Mouse (Mus musculus) activated CD4-positive, CD25-positive, alpha-beta regulatory T cell, adult 4 months (primary cell): ENCODE results near the gene Epha4. TPM values are rescaled to one million over a fixed set of nuclear protein-coding genes. Genes with fewer than 3 reads are reported as not detected.

Experiments
- ATAC-seq: one replicate; pipeline ENCODE4 v1.8.0; 2017
- polyA plus RNA-seq, 2 experiments: library from polyadenylated mRNA; unstranded; fragments of 100-300 nt; shearing (Covaris generic); gene quantifications; one replicate each; pipeline ENCODE4 v1.2.1; 2017

The Epha4 gene
- polyA plus RNA-seq, 2 experiments from 2014 or later, result 0.12 TPM; not detected in 1

DNA sequence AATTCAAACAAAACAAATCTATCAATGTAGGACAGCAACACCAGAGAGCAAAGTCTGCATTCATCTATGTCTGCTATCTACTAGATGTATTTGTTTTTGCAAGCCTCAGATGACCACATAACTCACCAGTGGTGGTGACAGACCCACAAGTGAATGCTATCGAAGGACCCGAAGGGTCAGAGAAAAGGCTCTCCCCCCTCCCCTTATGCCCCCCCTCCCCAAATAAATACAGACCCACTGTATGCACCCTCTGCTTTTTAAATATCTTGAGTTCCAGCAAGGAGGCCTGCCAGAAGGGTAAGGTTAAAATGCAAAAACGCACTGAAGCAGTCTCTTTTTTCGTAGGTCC, 2.9 kb downstream of the Epha4 start:
- no peak for ATAC-seq

GRCm38 (mm10) chr1:77511372-77512058, 3.4 kb downstream of the Epha4 start:
- no peak for ATAC-seq

DNA sequence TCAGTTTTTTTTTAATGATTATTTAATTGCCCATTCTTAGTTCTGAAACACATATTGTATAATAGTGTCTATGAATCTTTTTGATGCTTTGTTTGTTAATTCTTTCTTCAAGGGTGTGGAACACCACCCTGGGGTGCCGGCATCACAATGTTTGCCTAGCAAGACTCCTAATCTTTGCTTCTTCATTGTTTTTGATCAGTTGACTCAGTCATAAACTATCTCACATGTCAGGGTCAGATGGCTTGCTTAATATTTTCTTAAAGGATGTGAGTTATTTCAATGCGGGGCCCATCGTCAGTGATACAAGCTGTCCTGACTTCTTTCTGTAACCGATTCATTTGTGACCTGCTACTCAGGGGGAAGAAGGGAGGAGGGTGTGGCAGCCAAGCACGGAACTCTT, 4.3 kb downstream of the Epha4 start:
- no peak for ATAC-seq

DNA sequence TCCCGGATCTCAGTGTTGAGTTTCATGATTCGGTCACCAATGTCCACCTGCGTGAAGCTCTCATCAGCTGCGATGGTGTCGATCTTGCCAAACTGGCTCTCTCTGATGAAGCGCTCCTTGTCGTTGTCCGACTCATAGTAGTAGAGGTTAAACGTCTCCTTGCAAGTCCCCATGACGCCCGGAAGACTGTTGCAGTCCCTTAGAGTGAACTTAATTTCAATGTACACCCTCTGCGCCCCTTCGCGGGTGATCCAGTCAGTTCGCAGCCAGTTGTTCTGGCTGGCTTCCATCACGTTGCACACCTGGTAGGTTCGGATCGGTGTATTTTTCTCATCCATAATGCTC, 8.1 kb downstream of the Epha4 start:
- ATAC-seq, result no peak

- ATAC-seq, result no peak
These were observed 8.6 kb downstream of the Epha4 start for GRCm38 (mm10) chr1:77506038-77506855.

DNA sequence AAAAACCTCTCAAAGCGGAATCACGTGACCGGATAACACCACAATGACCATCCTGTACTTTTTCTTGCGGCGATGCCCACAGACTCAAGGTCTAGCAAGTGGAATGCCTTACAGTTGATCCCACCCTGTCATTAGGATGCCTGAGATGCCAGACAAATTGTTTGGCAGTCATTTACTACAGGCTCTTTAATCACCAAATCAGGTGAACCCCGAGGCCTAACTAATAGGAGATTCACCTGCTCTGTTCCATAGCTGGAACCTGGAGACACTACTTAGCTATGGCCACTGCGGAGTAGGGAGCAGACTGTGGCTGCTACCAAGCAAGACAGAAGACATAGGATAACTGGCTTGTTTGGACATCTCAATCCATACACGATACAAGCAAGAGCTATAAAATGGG, 9.6 kb downstream of the Epha4 start:
- ATAC-seq, result no peak

- no peak for ATAC-seq
These were observed 10.1 kb downstream of the Epha4 start for GRCm38 (mm10) chr1:77504813-77505212.

DNA sequence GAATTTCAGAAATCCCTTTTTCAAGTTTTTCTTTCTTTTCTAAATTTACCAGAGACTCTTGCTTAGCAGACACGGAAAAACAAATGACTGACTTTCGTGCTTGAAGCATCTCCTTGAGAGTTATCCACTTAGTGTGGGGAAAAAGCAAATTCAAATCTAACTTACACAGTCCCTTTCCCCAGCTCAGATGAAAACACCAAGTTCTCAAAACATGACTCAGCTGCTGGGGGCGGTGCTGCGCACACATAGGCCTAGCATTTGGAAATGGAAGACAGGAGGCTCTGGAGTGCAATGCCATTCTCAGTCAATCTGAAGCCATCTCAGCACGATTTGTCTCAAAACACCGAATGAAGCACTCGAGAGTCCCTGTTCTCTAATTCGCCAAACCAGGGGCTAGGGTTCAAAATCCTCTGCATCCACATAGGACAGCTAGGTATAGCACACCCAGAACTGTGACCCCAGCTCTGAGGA, 11.1 kb downstream of the Epha4 start:
- ATAC-seq, result no peak

DNA sequence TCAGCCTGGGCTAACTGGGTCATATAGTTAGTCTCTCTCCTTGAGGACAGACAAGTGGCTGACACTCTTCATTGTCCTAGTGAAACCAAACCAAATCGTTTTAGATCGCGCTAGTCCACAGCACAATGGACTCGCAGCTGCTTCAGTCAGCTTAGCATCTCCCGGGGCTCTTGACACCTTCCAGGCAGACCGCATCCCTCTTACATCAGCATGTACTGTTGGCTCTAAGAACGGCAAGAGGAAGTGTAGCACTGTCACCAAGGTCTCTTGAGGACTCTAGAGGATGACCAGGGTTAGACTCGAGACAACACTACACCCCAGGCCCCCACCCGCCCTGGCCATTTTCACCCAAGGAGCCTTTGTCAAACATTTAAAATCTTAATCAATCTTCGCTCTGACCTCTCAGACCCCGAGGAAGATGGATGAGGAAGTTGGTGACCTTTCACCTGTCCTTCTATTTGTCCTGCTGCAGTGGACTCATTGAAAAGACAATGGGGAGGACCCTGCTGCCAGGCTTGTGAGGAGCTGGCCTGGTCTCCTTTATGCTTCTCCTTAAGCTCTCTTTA, 12.3 kb downstream of the Epha4 start:
- ATAC-seq, result no peak

DNA sequence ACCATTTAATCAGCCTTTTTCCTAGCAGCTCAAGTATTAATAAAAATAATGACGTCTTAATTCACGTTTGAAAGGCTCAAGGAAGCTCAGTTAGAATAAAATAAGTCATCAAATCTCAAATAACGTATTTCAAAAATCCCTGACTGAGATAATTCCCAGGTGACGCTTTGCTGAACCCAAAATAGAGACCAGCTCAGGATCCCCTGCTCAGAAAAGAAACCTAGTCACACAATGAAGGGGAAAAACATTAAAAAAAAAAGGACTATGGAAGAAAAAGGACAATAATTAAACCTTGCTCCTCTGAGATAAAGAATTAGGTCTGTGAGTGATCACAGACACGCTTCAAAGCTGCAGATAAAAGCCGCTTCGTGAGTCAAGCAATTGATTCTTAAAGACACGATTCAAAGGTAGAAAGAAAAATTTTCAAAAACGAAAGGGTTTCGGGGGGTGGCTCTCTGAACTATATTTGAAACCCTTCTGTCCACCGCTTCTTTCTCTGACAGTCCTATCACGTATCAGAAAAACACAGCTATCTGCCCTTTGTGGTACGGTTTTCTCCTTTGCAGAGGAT, 13.4 kb downstream of the Epha4 start:
- ATAC-seq, result no peak

DNA sequence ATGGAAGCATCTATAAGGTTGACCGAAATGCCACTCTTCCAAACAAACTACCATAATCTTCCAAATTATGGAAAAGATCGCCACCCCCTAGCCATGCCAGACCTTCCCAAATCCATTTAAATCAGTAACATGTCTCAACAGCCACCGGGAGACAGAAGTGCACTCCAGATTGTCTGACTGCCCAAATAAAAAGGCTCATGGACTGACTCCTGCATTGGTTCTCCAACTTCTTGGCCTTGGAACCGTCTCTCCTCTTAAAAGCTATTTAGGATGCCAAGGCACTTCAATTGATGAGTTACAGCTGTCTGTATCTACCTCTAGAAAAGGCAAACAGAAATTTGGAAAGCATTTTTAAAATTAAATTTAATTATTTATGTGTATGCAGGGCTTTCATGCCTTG, 17.4 kb downstream of the Epha4 start:
- ATAC-seq, result no peak

- no peak for ATAC-seq
These were observed 18.3 kb downstream of the Epha4 start for GRCm38 (mm10) chr1:77496468-77497181.

DNA sequence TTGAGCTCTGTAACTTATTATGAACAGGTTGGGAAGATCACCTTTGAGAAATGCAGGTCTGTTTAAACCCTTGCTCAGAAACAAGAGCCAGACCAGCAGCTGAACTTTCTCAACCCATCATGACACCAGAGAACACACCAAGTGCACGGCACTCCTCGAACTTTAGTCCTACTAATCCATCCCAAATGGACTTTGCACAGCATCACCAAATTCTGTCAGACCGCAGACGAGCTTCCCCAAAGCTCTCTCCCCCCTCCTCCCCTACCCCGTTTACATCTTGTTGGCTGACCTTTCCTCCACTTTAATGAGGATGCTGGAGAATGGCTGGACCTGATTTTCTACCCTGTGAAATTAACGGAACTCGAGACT, 19.1 kb downstream of the Epha4 start:
- ATAC-seq, result no peak

GRCm38 (mm10) chr1:77495030-77495789, 19.7 kb downstream of the Epha4 start:
- ATAC-seq, result no peak

- ATAC-seq, result no peak
These were observed 20.9 kb downstream of the Epha4 start for GRCm38 (mm10) chr1:77493841-77494635.

DNA sequence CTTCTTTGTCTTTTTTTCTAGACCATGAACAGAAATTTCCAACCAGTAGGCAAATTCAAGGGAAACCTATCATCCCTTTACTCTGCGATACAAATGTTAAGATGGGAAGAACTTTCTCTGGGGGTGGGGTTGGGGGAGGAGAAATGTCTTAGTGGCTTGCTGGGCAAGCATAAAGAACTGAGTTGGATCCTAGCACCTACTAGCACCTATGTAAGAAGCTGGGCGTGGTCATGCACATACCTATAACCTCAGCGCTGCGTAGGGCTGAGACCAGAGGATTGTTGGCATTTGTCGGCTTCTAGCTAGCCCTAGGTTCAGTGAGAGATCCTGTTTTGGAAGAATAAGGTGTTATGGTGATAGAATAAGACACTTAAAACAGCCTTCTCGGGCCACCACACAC, 24.7 kb downstream of the Epha4 start:
- ATAC-seq, result no peak

DNA sequence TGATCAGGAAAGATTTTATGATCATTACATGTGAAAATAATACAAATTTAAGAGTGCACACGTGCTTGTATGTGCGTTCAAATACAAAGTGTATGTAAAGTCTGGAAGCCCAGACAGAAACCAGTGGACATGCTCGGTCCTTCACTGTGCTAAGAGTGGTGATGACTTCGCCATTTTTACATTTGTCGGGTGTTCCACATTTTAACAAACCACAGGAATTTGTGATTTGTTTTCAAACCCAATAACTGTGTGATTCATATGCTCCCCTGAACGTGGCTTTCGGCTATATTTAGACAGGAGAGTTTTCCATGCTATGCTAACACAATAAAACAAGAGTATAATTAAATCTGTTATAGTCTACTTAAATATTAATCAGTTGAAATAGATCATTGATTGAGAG, 25.5 kb downstream of the Epha4 start:
- no peak for ATAC-seq

DNA sequence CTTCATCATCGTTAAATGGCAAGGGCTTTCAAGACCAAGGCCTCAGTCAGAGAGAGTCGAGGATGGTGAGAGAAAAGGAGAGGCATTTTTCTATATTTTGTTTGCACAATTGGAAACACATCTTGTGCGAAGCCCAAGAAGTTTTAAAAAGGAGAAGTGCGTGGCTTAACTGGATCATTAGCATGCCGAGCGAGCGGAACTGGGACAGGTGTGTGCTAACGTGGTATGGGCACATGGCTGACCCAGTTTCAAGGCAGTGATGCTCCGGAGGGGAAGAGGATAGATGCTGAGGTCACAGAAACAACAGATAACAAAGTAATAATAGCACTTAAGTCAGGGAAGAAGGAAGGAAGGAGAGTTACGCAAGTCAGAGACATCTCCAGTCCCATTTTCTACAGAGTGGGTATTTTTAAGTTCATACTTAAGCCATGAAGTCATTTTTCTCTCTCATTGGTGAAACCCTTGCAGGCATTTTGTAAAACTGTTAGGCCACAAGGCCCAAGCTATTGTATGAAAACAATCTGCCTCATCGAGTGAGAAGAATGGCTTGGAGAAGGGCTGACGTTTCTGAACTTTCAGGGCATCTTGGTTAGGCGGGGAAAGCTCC, 26.9 kb downstream of the Epha4 start:
- no peak for ATAC-seq

DNA sequence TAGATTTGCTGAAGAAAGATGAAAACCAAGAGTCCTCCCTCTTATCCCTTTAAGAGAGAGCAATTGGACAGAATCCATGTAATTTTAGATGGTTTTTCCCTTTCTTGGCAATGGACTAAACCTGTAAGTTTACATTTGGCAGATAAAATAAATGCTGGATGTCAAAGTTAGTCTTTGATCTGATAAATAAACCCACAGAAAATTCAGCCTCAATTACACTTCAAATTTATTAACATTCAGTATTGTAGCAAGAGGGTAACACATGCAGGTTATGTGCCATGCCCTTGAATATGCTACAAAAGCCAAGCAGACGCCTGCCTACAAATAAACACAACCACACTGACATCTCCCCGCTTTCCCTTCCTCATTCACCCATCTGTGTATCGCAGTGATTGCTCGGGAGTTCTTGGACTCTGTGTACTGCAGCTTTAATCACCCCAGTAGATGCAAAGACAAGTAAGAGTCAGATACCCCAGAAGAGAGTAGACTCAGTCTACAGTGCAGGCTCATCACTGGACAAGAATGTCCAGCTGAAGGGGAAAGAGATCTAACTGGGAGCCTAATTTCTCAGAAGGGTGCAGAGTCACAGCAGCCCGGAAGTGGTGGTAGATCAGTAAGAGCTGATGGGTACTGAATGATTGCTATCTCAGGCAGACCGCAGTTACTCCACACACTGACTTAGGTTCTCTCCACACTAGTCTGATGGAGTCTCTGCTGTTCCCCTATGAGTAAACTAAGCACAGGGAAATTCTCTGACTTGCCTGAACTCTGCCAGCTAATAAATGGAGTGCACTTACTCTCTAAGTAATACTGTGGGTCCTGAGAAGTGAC, 29.9 kb downstream of the Epha4 start:
- no peak for ATAC-seq

DNA sequence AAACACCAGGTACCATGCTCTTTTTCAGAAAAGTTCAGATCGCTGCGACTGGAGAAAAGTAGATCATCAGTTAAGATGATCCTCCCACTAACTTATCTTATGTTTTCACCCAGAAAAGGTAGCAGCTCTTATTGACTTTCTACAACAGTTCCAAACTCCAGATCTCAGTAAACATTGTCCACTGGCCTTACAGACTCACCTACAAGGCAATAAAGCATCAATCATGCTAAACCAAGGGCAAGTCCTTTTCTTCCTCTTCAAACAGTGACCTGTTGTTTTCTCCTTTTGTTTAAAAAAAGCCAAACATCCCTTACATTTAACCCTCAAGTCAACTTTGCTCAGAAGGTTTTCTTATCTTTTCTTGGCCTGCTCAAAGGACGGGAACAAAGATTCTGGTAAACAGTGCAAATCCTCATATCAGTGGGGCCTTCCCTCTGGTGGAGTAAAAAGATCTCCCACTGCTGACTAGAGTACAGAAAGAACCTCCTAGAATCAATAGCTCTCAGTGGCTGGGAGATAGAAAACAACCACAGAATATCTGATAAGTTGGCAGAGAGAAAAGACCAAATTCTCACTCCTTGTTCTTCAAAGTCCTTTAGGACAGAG, 39.0 kb downstream of the Epha4 start:
- ATAC-seq, result no peak
